Mouse (Mus musculus) gastrocnemius, adult 8-10 months (tissue): Measurements from ENCODE around the gene Sspn. TPM values are rescaled to one million over a fixed set of nuclear protein-coding genes. Genes with fewer than 3 reads are reported as not detected.

Experiments used
- DNase-seq, 2 experiments: peaks; one replicate each; pipeline ENCODE4 v3.0.0; 2022; ENCODE audit warnings: low spot score in 2 of 2
- total RNA-seq, 4 experiments: library from RNA; stranded (reverse); gene quantifications; 2 replicates each; pipeline ENCODE4 v1.2.4; 2022

Gene Sspn
- total RNA-seq: 10 to 100 TPM; 32.1 to 47.3 (median 40.7) TPM

DNA sequence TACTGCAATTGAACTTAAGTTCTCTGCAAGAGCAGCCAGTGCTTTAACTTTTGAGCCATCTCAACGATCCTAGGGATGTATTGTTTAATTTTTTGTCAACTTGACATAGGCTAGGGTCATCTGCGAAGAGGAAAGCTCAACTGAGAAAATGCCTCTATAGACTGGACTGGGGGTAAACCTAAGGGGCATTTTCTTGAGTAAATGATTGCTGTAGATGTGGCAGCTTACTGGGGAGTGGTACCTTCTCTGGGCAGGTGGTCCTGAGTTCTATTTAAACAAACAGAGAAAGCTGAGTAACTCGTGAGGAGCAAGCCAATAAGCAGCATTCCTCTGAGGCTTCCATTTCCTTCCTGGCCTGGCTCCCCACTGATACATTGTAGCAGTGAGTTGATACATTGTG, at the start of gene Sspn:
TSS of gene Sspn (plus strand) at position 301 of the 400 bp plus-strand sequence.
- DNase-seq: no peak

DNA sequence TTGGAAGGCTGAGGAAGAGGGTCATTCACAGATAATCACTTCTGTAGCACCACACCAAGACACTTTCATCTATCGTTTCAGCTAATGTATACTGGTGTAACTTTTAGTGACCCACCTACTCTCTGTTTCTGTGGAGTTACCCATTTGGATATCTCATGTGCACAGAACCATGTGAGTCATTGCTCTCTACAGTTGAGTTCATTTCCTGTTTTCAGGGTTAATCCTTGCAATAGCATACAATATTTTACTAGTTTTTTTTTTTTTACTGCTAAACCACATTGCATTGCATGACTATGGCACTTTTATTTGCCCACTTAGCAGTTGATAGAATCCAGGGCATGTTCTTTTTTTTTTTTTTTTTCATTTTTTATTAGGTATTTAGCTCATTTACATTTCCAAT, 48.4 kb upstream of the Sspn start:
- DNase-seq: no peak

DNA sequence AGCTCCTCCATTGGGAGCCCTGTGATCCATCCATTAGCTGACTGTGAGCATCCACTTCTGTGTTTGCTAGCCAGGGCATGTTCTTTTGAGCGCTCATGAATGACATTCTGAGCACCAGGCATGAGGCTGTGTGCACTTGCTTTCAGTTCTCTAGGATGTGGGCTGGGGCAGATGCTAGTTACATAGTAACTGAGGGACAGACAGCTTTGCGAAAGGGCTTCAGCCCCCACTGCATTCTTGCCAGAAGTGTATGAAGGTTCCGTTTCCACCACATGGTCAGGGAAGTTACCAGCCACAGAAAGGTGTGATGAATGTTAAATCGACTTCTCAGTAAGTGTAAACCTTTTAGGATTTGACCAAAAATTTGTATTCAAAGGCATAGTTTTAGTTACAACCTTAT, 47.8 kb upstream of the Sspn start:
- DNase-seq: no peak

DNA sequence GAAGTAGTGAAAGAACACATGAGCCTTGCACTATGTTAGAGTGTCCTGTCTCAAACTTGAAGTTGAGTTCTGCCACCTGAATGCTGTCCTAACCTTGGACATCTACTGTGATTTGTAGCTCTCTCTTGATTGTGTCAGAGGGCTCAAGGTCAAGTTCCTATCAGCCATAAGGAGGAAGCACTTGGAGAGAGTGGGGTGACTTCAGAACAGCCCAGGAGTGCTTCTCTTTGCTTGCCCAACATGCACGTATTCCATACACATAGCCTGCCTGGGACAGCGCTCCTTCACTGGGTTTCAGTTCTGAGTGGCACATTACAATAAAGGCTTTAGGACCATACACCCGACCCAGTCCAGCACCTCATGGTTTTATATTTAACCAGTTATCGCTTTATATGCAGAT, 46.4 kb upstream of the Sspn start:
- DNase-seq: no peak

DNA sequence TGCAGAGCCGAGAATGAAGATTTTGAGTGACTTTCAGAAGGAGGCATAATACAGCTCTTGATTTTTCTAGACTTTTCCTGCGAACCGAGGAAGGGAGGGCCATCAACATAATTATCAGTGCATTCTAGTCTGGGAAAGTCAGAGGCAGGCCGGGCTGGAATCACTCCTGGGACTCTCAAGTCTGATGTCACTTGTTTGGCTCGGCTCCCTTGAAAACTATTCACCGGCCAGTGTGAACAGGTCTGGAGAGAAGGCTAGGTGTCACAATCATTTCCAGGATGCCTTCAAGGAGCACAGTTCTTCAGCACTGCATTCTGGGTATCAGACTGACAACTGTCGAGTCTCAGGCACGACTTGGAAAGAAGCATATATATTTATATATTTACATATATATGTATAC, 45.2 kb upstream of the Sspn start:
- no peak for DNase-seq

DNA sequence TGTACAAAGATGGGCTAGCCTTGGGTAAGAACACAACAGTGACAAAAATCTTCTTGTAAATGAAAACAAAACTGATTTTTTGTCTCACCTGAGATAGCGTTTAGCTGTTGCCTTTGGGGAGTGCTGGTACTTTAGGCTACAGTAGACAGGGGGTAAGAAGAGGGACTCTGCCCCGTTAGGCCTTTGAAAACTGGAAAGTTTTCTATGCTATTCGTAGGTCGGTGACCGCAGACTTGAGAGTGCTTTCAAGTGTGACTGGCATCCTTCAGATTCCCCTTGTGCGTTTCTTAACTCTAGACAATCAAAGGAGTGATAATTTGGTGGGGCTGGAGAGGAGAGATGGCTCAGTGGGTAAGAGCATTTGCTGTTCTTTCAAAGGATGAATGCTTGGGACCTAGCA, 43.7 kb upstream of the Sspn start:
- DNase-seq: no peak

DNA sequence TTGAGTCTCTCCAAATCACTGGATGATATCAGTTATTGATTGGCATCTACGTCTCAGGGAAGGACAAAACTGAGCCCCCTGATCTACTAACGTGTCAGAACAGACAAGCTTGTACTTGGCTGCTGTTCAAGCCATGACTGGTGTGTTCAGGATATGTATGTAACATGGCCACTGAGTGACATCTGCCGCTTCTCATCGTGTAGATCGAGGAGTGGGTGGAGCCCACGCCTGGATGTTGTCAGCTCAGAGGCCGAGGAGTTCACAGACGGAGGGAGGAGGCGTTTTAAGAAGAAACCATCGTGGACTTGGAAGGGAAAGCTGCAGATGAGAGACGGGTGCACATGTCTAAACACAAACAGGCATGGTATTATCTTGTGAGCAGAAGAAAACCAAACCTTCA, 39.5 kb upstream of the Sspn start:
- DNase-seq: no peak

DNA sequence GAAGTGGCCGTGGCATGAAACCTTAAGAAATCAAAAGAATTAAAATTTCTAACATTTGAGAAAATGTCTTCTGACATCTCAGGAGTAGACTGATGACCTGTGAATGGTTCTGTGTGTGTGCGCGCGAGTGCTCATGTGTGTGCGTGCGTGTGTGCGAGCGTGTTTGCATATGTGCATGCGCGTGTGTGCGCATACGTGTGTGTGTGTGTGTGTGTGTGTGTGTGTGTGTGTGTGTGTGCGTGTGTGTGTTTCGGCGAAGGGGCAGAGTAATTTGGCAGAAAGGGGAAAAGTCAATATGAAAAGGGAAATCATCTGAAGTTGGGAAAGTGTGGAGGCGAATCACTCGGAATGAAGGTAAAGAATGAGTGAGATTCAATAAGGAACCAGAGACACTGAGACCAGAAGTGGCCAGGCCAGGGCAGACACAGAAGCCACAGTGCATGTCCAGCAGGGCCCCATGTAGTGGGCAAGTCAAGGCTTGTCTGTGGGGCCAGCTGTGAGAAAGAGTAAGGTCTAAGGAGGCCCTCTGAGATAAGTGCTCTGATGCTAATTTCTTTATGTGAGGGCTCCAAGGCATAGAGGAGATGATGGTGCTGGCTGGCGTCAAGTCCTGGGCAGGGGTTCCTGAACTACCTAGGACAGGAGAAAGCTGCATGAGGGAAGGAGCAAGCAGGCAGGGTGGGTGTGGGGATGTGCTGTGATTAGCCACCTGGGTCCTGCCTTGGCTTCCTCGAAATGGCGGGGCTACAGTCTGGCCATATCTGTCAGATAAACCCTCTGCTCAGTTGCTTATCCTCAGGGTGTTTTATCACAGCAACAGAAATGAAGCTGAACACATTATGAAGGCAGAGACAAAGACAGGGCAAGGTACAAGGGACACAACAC, 38.8 kb upstream of the Sspn start:
- no peak for DNase-seq

DNA sequence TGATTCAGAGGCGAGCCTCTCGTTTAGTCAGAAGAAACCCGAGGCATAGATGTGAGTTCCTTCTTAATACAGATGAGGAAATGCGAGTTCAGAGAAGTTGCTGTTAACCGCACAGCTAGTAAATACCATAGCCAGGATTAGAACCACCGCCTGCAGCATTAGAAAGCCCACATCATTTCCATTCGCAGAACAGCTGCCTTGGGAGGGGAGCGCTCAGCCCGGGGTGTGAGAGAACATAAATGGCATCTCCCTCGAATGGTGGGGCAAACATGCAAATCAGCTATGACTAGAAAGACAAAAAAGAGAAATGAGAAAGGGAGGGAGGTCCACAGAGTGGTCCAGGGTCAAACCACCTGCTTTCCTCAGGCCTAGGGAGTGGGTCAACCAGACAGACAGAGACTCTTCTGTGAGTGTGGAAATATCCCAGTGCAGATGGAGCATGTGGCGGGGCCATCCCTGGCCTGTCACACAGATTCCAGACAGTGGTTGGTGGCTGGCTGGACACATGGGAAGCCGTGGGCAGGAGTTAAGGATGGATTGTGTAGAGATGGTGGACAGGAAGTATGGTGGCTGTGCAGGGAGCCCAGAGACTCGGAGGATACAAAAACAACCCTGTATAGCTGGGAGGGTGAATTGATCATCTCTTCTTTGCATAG, 37.9 kb upstream of the Sspn start:
- DNase-seq: no peak

DNA sequence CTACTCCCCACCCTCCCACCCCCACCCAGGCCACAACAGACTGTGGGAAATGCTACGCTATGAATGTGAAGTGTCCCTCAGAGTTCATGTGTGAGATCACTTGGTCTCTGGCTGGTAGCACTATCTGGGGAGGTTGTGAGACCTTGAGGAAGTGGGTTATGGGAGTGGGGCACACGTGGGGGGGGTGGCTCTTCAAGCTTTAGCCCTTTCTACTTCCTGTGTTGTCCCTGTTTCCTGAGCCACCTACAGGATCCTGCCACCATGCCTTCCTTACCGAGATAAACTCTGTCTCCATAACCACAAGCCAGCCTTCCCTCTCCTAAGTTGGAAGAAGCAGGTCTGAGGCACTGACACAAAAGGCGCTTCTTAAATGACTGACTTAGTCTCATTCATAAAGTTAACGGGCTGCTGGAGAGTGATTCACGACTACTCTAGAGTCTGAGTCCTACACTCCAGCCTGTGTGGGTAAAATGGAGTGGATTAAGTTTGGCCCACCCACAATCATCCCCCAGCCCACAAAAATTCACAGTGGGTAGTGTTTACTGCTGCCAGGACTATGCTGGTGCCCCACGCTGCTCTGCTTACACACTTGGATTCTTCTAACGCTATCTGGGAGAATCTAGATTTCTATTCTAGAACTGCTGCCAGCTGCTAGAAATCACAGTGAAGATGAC, 36.6 kb upstream of the Sspn start:
- no peak for DNase-seq

DNA sequence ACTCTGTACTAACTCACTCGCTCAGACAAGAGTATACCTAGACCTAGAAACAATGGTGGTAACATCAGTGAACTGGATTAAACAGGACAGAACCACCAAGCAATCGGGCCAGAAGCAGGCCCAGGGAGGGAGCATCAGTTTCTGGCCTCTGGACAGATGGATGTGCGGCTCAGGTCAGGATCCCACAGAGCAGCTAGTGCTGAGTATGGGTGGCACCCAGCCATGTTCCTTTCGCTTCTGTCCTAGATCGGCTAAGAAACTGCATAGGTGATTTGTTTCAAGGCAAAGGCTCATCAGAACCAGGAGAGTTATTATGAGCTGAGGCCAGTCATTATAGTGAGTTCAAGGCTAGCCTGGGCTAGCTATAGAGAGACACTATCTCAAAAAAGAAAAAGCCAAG, 27.3 kb upstream of the Sspn start:
- no peak for DNase-seq

DNA sequence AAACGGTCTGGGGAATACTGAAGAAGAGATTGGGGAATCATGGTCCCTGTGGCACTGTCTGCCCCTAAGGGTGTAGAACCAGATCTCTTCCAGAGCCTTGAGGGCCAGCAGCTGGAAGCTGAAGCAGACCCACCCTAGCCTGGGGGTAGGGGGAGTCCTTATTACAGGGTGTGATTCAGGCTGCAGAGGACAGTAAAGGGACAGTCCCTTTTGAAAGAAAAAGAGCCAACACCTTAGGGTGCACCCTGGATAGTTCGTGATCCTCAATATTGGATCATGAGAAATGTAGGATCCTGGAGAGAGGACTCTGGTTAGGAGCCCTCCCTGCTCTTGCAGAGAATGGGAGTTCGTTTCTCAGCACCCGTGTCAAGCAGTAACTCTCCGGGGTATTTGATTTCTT, 26.8 kb upstream of the Sspn start:
- no peak for DNase-seq

DNA sequence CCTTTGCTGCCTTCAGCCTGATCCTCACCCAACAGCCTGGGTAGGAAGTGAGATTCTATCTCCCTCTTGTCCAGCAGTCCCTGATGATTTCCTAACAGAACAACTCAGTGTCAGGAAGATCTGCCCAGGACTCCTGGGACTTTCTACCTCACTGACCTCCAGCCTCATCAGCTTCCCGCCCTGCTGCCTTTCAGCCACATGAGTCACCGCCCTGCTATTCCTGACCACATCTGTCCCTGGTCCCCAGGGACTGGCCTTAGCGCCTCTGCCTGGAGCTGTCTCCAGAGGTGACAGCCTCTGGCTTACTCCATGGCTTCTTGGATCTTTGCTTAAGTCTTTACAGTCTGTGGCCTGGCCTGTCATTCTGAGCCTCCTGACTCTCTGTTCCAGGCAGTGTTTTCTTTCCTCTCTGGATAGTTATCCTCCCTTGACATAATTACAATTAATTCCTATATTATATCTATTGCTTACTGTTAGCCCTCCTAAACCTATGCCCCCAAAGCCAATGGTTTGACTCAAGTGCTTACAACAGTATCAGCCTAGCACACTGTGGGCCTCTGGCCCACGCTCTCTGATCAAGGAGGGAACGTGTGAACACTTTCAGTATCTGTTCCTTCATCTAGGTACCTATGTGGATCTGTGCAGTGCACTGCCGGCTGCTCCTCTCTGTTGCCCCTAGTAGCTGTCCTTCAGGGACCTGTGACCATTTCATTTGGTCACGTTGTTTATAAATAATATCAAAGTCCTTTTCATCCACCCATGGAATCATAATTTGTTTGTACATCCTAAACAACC, 25.1 kb upstream of the Sspn start:
- DNase-seq: no peak

DNA sequence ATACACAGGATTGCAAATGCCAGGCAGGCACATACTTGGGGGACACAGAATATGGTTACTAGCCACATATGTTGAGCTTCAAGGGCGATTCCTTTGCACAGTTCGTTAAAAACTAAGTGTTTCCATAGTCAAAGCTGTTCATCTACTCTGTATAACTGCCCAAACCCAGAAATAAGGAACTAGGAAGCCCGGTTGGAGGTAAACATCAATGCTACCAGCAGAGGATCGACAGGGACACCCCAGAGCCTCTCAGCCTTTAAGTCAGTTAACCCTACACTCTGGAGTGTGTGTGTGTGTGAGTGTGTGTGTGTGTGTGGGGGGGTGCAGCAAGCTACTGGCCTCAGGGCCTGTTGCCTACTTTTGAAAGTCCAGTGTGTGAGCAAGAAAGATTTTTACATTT, 21.5 kb upstream of the Sspn start:
- DNase-seq: no peak

DNA sequence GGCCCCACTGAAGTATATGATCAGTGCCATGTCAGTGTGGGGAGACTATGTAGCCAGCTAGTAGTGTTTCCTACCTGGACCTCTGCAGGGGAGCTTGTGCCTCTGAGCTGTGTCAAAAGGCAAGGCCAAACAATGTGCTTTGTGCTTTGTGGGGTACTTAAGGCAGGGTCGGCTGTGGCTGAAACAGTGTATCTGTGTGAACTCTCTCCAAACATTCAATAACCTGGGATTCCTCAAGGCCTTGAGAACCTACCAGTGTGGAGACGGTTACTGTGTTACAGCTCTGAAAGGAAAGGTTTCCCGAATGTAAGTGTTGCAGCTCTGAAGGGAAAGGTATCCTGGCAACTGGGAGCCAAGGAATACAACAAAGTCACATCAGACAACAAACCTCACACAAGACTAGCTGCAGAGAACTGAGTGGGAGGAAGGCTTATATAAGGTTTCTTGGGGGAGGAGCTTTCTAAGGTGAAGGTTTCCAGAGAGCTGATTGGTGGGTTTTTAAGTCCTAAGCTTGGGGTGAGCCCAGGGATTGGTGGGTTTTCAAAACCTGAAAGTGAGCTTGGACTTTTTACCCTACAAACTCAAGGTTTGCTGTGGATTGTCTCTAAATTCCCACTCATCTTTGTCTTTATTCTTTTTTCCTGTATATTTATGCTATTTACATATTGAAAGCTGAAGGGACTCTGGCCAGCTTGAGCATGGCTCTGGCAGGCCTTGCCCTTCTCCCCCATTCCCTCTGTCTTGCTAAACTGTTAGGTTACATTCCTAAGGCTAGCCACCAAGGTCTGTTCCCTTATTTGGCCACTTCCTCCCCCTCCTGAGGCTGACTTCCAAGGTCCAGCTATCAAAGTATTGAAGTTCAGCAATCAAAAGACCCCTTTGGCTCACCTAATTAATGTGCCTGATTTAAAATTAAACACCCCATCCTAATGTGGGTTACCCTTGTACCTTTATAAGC, 20.7 kb upstream of the Sspn start:
- no peak for DNase-seq

DNA sequence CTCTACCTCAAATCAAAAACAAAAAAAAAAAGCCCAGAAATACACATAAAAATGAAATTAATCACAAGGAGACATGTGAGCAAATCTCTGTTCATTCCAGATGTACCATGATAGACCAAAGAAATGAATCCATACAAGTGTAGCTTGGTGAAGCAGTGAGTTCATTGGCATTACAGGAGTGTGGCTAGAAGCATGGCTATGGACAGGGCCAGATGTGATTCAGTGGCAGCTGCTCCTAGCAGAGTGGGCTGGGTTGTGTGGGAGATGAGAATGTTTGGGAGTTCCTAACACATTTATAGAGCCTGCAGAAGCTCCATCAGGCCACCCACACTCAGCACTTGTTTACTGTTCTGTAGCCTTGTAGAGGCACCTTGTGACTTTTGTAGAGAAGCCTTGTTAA, 19.2 kb upstream of the Sspn start:
- no peak for DNase-seq

DNA sequence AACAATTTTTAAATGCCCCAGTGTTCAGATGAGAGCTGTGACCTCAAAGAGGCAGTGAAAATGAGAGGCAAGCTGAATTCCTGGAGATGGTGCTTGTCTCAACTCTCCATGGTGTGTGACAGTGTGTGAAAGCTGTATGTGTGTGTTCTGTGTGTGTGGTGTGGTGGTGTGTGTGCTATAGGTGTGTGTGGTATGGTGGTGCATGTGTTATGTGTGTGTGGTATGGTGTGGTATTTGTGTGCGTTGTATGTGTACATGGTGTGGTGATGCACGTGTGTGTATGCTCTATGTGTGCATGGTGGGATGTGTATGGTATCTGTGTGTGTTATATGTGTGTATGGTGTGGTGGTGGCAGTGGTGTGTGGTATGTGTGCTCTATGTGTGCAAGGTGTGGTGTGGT, 16.0 kb upstream of the Sspn start:
- DNase-seq: no peak

DNA sequence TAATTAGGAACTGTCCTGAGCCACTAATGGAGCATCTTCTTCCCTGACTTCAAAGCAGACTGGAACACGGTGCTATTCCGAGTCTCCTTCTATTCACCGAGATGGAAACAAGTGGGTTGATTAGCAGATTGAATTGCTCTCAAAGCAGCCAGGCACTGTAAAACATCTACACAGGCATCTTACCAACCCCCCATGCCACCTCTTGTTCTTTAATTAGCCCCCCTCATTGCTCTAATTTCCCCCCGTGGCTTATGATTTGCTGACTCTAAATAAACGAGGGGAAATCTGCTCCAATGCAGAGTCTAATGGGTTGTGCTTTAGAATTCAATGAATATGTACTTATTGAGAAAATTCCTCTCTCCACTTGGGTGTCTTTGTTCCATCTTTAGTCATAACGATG, 15.0 kb upstream of the Sspn start:
- DNase-seq: no peak

DNA sequence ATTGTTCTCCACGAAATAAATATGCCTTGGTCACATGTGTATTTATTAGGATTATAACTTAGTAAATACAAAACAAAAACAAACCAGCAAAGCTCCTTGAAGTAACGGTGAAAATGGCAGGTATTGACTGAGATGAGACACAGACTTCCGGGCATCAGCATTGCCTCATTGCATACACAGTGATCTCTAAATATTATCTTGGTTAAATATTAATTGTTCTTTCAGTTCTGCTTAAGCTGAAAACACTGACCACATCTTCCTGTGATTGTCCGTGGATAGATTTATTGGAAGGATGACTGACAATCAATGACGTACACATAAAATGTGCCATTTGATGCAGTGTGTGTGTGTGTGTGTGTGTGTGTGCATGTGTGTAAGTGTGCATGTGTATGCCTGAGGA, 13.2 kb upstream of the Sspn start:
- DNase-seq: no peak

DNA sequence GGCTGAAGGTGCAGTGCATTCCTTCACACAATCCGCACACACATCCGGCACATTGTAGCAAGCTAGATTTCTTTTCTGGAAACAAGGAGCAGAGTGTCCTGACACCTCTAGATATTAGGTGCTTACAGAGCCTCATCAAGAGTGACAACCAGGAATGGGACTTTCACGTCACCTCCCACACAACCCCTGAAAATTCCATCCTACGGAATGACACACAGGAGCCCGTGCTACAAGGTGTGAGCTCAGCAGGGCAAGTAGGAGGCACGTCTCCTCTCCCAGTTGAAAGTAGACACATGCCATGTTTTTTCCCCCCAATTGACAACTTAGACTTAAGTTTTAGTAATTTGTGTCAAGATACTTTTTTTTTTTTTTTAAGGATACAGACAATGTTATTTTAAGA, 7.8 kb upstream of the Sspn start:
- no peak for DNase-seq
